Mouse (Mus musculus): ENCODE results near the gene Hadha. TPM values are rescaled to one million over a fixed set of nuclear protein-coding genes. Genes with fewer than 3 reads are reported as not detected.

The Hadha gene
- polyA plus RNA-seq, 1 experiment from 2014 or later: 120 TPM

DNA sequence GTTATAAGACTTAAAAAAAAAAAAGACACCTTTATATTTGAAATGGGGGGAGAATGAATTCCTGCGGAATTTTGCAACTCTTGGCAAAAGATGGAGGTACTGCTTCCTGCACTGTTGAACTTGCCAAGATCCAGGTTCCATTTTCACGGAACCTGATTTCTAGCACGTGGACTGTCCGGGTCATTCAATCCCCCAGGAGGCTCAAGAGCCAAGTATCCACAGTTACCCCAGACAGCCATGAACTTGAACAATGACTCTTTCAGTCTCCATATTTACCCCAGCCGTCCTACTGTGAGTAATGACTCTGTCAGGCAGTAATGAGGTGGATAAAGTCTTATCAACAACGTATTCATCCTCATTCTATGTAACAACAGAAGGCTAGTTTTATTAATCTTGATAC lies 8.4 kb downstream of the Hadha start:
- no peak for DNase-seq (ENCODE audit: low spot score)
- Histone ChIP-seq H3K27ac (replicated peaks; ENCODE audit: low read depth, low read length) (no peak overlapping the region), H3K4me3 (ENCODE audit: low read depth, low read length) (no peak overlapping the region), H3K36me3 (ENCODE audit: control insufficient read depth, insufficient read depth, low read length) (peaks cover 57% of the 10 kb centered on the region), H3K9ac (ENCODE audit: low read depth, low read length) (no peak overlapping the region), H3K4me1 (ENCODE audit: control insufficient read depth, insufficient read depth, low read length) (no peaks in the 10 kb centered on the region), H3K27me3 (replicated peaks; ENCODE audit: control insufficient read depth, insufficient read depth, low read length) (no peaks in the 10 kb centered on the region), H3K9me3 (ENCODE audit: control insufficient read depth, low read length) (no peaks in the 10 kb centered on the region), H3K4me2 (ENCODE audit: low read depth, low read length) (no peak overlapping the region)
- no peak for ATAC-seq (ENCODE audit: low read depth)
- WGBS: 88% methylated on average over 6 of the region's 6 CpGs

DNA sequence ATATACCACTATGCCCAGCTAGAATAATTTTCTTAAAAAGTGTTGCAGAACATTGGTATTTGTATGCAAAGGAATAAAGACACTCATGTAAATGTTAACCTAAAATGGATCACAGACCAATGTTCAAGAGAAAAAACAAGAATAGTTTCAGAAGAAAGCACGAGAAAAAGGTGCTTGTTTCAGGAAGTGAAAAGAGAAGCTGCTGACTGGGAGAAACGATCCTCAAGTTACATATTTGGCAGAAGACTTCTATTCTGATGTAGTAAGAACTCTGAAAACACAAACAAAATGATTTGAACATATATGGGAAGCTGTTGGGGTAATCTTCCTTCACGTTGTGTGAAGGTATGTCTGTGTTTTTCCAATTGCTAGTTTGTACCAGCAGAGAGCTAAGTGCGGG lies 16.8 kb downstream of the Hadha start:
- 84% methylated on average over 4 of the region's 4 CpGs for WGBS
- Histone ChIP-seq H3K36me3 (ENCODE audit: control insufficient read depth, insufficient read depth, low read length) (peaks cover 93% of the 10 kb centered on the region), H3K27ac (replicated peaks; ENCODE audit: low read depth, low read length) (no peak overlapping the region), H3K4me3 (ENCODE audit: low read depth, low read length) (no peak overlapping the region), H3K9ac (ENCODE audit: low read depth, low read length) (no peak overlapping the region), H3K9me3 (ENCODE audit: control insufficient read depth, low read length) (no peaks in the 10 kb centered on the region), H3K27me3 (replicated peaks; ENCODE audit: control insufficient read depth, insufficient read depth, low read length) (no peaks in the 10 kb centered on the region), H3K4me2 (ENCODE audit: low read depth, low read length) (no peak overlapping the region), H3K4me1 (ENCODE audit: control insufficient read depth, insufficient read depth, low read length) (no peaks in the 10 kb centered on the region)
- ATAC-seq (ENCODE audit: low read depth): no peak
- no peak for DNase-seq (ENCODE audit: low spot score)

DNA sequence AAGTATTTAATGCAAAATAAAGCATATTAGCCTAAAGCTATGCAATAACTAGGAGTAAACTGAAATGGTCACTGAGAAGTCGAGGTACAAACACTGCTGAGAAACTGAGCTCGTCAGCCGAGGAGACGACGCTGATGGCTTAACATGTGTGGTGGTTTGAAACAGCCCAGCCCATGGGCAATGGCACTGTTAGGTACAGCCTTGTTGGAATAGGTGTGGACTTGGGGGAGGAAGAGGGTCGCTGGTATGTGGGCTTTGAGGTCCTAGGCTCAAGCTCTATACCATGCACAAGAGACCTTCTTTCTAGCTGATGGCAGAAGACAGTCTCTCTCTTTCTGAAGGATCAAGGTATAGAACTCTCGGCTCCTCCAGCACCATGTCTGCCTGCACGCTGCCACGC lies 17.7 kb downstream of the Hadha start:
- no peaks in the 10 kb centered on the region for H3K27me3 ChIP-seq (replicated peaks; ENCODE audit: control insufficient read depth, insufficient read depth, low read length)
- WGBS: 91% methylated on average over 9 of the region's 9 CpGs
- H3K36me3 ChIP-seq (ENCODE audit: control insufficient read depth, insufficient read depth, low read length): peaks cover 93% of the 10 kb centered on the region
- no peak overlapping the region for H3K27ac ChIP-seq (replicated peaks; ENCODE audit: low read depth, low read length)
- H3K9ac ChIP-seq (ENCODE audit: low read depth, low read length): no peak overlapping the region
- no peaks in the 10 kb centered on the region for H3K9me3 ChIP-seq (ENCODE audit: control insufficient read depth, low read length)
- no peaks in the 10 kb centered on the region for H3K4me1 ChIP-seq (ENCODE audit: control insufficient read depth, insufficient read depth, low read length)
- ATAC-seq (ENCODE audit: low read depth) (no peak), DNase-seq (ENCODE audit: low spot score) (no peak)
- H3K4me2 ChIP-seq (ENCODE audit: low read depth, low read length): no peak overlapping the region
- no peak overlapping the region for H3K4me3 ChIP-seq (ENCODE audit: low read depth, low read length)

DNA sequence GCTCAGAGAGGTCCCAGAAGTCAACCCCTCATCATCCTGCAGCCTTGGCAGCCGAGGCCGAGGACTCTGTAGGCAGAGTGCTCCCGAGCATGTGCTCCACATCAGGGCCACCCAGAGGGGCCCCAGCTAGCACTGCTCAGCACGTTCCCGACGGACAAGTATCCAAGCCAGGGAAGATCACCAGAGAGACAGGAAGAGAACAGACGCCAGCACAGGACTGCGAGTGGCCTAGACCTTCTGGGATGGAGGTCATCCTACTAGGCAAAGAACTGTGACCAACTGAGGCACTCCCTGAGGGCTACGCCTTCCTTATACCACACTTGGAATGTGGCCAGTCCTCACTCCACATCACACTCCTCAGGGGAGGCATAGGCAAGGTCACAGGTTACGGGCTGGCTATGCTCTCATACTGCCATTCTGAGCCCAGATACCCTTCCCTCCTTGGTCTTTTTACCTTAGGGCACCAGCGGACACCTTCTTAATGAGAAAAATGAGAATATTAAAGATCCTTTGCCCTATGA lies 19.2 kb downstream of the Hadha start:
- Histone ChIP-seq H3K4me2 (ENCODE audit: low read depth, low read length) (no peak overlapping the region), H3K27ac (replicated peaks; ENCODE audit: low read depth, low read length) (no peak overlapping the region), H3K4me3 (ENCODE audit: low read depth, low read length) (no peak overlapping the region), H3K9ac (ENCODE audit: low read depth, low read length) (no peak overlapping the region), H3K4me1 (ENCODE audit: control insufficient read depth, insufficient read depth, low read length) (no peaks in the 10 kb centered on the region), H3K36me3 (ENCODE audit: control insufficient read depth, insufficient read depth, low read length) (peaks cover 90% of the 10 kb centered on the region), H3K9me3 (ENCODE audit: control insufficient read depth, low read length) (no peaks in the 10 kb centered on the region), H3K27me3 (replicated peaks; ENCODE audit: control insufficient read depth, insufficient read depth, low read length) (no peaks in the 10 kb centered on the region)
- ATAC-seq (ENCODE audit: low read depth) (no peak), DNase-seq (ENCODE audit: low spot score) (no peak)
- 94% methylated on average over 11 of the region's 11 CpGs for WGBS

DNA sequence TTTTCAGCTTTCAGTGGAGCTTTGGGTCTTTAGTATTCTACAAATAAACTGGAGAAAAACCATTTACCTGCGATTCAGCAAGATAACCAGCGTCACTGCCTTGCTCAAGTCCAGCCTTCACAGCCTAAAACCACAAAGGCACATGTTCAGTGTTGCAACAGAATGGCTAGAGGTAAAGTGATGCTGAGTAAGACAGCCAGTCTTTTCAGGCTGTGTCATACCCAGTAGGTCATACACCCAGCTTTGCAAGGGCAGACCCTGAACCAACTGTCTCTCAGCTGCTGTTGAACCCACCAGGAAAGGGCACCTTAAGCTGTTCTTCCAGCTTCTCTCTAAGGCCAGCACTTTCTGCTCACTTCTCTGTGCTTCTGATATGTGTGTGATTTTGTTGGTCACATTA lies 22.8 kb downstream of the Hadha start:
- H3K4me3 ChIP-seq (ENCODE audit: low read depth, low read length): no peak overlapping the region
- no peak overlapping the region for H3K9ac ChIP-seq (ENCODE audit: low read depth, low read length)
- no peak overlapping the region for H3K4me2 ChIP-seq (ENCODE audit: low read depth, low read length)
- H3K36me3 ChIP-seq (ENCODE audit: control insufficient read depth, insufficient read depth, low read length): peaks cover 89% of the 10 kb centered on the region
- H3K27ac ChIP-seq (replicated peaks; ENCODE audit: low read depth, low read length): no peak overlapping the region
- ATAC-seq (ENCODE audit: low read depth) (no peak), DNase-seq (ENCODE audit: low spot score) (no peak)
- WGBS: 95% methylated on average over 2 of the region's 2 CpGs
- no peaks in the 10 kb centered on the region for H3K27me3 ChIP-seq (replicated peaks; ENCODE audit: control insufficient read depth, insufficient read depth, low read length)
- no peaks in the 10 kb centered on the region for H3K9me3 ChIP-seq (ENCODE audit: control insufficient read depth, low read length)
- H3K4me1 ChIP-seq (ENCODE audit: control insufficient read depth, insufficient read depth, low read length): no peaks in the 10 kb centered on the region

DNA sequence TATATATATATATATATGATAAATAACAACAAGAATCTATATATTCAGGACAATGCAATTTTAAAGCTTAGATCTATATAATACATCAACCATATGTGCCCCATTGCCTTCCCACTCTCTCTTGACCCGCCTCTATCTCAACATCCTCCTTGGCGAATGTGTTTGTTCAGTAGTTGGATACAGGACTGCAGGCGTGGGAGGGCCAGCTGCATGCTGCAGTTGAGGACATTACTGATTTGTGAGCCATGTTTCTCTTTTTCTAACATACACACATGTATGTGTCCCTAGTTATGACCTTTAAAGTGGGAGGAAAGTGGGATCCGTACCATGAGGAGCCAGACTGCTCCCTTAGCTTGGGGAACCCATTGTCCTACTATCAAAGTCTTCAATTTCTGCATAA lies 23.7 kb downstream of the Hadha start:
- ATAC-seq (ENCODE audit: low read depth) (no peak), DNase-seq (ENCODE audit: low spot score) (no peak)
- Histone ChIP-seq H3K4me1 (ENCODE audit: control insufficient read depth, insufficient read depth, low read length) (no peaks in the 10 kb centered on the region), H3K4me2 (ENCODE audit: low read depth, low read length) (no peak overlapping the region), H3K4me3 (ENCODE audit: low read depth, low read length) (no peak overlapping the region), H3K9me3 (ENCODE audit: control insufficient read depth, low read length) (no peaks in the 10 kb centered on the region), H3K27me3 (replicated peaks; ENCODE audit: control insufficient read depth, insufficient read depth, low read length) (no peaks in the 10 kb centered on the region), H3K27ac (replicated peaks; ENCODE audit: low read depth, low read length) (no peak overlapping the region), H3K36me3 (ENCODE audit: control insufficient read depth, insufficient read depth, low read length) (peaks cover 90% of the 10 kb centered on the region), H3K9ac (ENCODE audit: low read depth, low read length) (no peak overlapping the region)
- 91% methylated on average over 4 of the region's 4 CpGs for WGBS

DNA sequence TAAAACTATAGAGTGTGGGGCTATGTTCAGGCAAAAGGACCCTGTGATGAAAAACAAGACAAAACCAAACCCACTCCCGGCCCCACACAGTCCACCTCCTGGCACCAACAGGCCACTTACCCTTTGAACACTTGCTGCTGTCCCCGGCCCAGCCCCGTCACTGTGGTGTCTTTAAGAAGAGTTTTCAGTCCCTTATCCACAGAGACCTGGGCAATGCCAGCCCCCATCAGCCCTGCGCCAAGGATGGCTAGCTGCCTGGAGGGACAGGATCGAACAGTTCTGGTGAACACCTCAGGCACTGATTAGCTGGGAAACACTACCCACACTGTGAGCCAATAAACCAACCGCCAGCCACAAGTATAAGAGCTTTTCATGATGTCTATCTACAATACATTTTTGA lies 26.3 kb downstream of the Hadha start:
- Histone ChIP-seq H3K4me3 (ENCODE audit: low read depth, low read length) (no peak overlapping the region), H3K36me3 (ENCODE audit: control insufficient read depth, insufficient read depth, low read length) (peaks cover 88% of the 10 kb centered on the region), H3K9me3 (ENCODE audit: control insufficient read depth, low read length) (no peaks in the 10 kb centered on the region), H3K4me2 (ENCODE audit: low read depth, low read length) (no peak overlapping the region), H3K4me1 (ENCODE audit: control insufficient read depth, insufficient read depth, low read length) (no peaks in the 10 kb centered on the region), H3K9ac (ENCODE audit: low read depth, low read length) (no peak overlapping the region), H3K27me3 (replicated peaks; ENCODE audit: control insufficient read depth, insufficient read depth, low read length) (no peaks in the 10 kb centered on the region), H3K27ac (replicated peaks; ENCODE audit: low read depth, low read length) (no peak overlapping the region)
- DNase-seq (ENCODE audit: low spot score): no peak
- ATAC-seq (ENCODE audit: low read depth): no peak
- 94% methylated on average over 6 of the region's 6 CpGs for WGBS

DNA sequence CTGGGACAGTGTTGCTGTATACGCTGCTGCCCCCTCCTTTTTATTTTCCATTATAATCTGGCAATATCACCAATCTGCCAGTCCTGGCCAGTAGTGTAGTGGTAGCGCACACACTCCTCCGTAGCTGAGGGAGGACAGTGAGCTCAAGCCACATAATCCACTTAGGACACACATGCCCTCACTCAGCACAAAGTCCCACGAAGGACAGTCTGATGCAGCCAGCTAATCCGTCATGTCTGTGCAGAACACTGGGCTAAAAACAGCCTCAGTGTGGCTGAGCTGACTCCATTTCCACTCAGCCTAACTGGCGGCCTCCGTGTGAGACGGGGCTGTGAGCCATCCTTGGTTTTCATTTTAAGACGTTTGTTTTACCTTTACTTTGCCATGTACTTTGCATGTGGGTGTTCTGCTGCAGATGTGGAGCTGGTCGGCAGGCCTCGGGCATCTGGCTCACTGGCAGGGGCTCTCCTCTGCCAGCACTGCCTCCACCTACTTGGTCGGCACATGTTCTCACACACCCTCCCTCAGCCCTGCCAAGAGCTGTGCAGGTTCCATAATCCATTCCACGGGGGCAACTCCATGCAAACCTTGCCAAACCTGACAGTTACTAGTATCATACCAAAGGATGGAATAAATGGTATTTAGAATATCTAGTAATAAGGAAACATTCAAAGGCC lies 26.9 kb downstream of the Hadha start:
- Histone ChIP-seq H3K27ac (replicated peaks; ENCODE audit: low read depth, low read length) (no peak overlapping the region), H3K4me3 (ENCODE audit: low read depth, low read length) (no peak overlapping the region), H3K27me3 (replicated peaks; ENCODE audit: control insufficient read depth, insufficient read depth, low read length) (no peaks in the 10 kb centered on the region), H3K4me1 (ENCODE audit: control insufficient read depth, insufficient read depth, low read length) (no peaks in the 10 kb centered on the region), H3K9me3 (ENCODE audit: control insufficient read depth, low read length) (no peaks in the 10 kb centered on the region), H3K9ac (ENCODE audit: low read depth, low read length) (no peak overlapping the region), H3K4me2 (ENCODE audit: low read depth, low read length) (no peak overlapping the region), H3K36me3 (ENCODE audit: control insufficient read depth, insufficient read depth, low read length) (peaks cover 88% of the 10 kb centered on the region)
- DNase-seq (ENCODE audit: low spot score) (no peak), ATAC-seq (ENCODE audit: low read depth) (no peak)
- 91% methylated on average over 13 of the region's 13 CpGs for WGBS

DNA sequence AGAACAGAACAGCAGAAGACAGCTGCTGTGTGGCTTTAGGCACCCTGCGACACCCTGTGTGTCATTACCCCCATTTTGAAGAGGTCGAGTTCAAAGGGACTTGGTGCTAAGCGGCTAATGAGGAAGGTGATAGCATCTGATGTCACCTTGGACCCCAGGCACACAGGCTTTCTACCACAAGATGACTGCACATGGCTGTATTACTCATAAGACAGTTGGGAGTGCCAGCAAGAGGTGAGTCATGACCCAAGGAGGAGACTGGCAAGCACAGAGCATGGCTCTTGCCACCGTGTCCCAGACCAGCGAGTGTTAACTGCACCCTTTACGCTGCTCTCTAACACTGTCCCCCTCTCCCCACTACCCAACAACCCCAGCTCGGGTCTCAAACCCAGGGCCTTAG lies 28.2 kb downstream of the Hadha start:
- no peak for DNase-seq (ENCODE audit: low spot score)
- no peaks in the 10 kb centered on the region for H3K9me3 ChIP-seq (ENCODE audit: control insufficient read depth, low read length)
- H3K4me2 ChIP-seq (ENCODE audit: low read depth, low read length): no peak overlapping the region
- WGBS: 81% methylated on average over 7 of the region's 7 CpGs
- peaks cover 89% of the 10 kb centered on the region for H3K36me3 ChIP-seq (ENCODE audit: control insufficient read depth, insufficient read depth, low read length)
- H3K27ac ChIP-seq (replicated peaks; ENCODE audit: low read depth, low read length): no peak overlapping the region
- H3K4me1 ChIP-seq (ENCODE audit: control insufficient read depth, insufficient read depth, low read length): no peaks in the 10 kb centered on the region
- no peak overlapping the region for H3K9ac ChIP-seq (ENCODE audit: low read depth, low read length)
- H3K4me3 ChIP-seq (ENCODE audit: low read depth, low read length): no peak overlapping the region
- H3K27me3 ChIP-seq (replicated peaks; ENCODE audit: control insufficient read depth, insufficient read depth, low read length): no peaks in the 10 kb centered on the region
- ATAC-seq (ENCODE audit: low read depth): no peak
